Mouse (Mus musculus) kidney, postnatal 36 days (tissue): ENCODE results near the gene 9030025P20Rik.
"Not testable (repeated sequence)": the region's sequence is repeated elsewhere in the genome, so short reads cannot be mapped to it uniquely, and the experiment has no call there.

Source experiments
- DNase-seq, 2 experiments: peaks; one replicate each; pipeline ENCODE4 v3.0.0; 2021 to 2022; ENCODE audit warnings: mixed read lengths in 2 of 2

9030025P20Rik gene

DNA sequence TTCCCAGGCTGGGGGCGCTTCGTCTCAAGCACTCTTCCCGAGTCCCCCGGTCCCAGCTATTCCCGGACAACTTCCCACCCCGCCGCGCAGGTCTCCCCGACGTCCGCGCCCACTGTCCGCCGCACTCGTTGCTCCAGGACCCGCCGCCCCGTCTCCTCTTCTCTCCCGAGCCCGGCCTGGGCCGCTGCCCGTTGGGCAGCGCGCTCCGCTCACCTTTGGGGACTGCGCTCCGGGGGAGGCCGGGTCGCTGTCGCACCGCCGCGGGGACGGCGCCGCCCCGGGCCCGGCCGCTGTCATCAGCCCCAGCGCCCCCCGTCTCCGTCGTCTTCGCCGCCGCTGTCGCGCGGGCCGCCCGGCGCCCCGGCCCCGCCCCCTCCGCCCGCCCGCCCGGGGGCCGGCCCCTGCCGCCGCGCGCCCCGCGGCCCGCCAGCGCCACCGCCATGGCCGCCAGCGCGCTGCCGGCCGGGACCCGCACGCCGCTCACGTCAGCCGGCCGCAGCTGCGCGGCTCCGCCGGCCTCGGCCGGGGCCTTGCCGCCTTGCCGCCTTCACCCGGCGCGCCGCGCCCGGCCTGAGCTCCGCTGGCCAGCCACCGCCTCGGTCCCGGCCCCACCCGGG lies 14.4 kb downstream of the 9030025P20Rik start:
- not testable (repeated sequence) for DNase-seq

DNA sequence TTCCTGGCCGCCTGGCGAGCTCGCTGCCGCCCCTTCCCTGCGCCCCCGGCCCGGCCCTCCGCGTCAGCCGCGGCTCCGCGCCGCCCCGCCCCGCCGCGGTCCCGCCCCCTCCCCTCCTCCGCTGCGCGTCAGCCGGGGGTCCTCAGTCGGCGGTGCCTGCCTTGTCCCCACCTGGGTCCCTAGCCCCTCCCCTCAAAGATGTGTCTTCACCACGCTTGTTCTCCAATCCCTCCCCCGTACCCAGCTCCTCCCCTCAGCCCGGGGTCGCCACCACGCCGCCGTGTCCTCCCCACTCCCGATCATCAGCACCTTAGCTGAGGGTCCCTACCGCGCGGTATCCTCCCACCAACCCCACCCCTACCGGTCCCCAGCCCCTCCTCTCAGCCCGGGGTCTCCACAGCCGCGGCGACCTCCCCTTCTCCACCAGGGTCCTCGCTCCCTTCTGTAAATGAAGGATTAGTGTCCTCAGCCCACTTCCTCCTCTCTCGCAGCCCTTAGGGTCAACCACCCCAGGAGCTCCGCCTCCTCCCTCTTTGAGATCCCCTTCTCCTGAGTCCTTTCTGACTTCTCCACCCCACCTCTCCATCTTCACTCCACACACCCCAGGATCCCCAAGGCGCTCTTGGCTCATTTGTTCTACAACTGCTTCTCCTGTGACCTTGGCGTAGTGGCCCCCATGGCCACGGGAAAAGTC lies 15.0 kb downstream of the 9030025P20Rik start:
- DNase-seq, result not testable (repeated sequence)

DNA sequence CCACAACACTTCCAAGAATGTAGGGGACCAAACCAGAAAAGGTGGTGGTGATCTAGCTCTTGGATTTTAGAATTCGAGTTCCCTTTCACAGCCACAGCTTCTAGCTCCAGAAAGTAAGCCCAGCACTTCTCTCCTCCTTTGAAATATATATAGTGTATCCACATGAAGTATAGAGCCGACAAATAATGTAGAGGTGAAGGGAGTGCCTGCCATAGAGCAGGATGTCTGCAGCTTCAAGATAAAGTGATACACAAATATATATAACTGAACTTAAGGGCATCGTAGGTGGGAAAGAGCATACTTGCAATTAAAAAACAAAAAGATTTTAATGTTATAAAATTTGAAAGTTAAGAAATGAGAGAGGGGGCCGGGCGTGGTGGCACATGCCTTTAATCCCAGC lies 15.9 kb downstream of the 9030025P20Rik start:
- not testable (repeated sequence) for DNase-seq

DNA sequence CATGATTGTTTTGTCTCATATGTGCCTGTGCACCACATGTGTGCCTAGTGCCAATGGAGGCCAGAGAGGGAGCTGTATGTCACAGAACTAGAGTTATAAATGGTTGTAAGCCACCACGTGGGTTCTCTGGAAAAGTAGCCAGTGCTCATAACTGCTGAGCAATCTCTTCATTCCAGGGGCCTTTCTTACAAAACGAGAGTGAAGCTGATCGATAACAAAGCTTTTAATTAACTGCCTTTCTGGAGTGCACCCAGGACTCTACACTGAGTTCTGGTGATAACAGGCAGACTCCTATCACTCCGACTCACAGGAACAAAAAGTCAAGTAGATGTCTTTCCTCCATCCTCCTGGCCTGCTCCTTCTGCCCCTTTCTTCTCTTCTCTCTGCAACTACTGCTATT lies 21.8 kb downstream of the 9030025P20Rik start:
- not testable (repeated sequence) for DNase-seq

DNA sequence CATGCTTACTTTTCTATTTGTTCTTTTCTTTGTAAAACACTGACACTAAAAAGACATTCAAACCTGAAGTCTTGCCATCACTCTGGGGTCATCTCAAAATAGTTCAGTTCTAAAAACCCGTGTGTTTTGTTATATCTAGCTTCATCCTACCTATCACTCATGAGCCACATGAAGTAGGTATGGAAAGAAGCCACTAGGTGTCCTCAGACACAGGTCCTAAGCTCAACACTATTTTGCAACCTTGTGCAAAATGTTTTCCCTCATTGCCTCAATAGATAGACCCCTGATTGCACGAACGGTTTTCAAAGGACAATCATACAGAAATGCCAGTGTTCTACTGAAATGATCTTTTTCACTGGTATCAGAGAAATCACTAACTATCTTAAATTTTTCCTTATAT lies 30.8 kb downstream of the 9030025P20Rik start:
- DNase-seq, result not testable (repeated sequence)

DNA sequence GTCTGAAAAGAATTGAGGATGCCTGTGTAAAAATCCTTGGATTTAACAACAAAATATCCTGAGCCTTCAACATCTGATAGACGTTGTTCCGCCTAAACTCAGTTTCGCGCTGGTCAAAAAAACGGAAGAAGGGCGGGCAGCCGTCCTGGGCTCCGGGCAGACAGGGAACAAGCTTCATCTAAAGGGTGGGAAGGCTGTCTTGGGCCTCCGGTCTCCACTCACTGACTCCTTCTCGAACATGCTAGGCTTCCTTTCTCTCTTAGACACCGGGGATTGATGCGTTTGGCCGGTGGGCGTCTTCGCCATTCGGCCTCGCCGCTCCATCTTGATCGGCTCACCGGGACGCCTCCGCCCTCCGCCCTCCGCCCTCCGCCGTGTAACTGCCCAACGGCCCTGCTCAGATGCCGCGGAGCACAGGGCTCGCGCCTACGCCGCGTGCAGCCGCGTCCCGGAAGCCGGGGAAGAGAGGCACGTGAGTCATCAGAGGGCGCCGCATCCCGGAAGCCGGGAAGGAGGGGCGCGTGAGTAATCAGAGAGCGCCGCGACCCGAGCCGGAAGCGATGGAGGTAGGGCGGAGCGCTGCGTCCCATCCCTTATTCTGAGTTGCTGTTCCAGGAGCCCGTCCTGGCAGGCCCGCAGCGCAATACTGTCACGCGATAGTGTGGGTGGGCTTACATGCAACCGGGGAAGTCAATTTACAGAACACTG lies 31.6 kb downstream of the 9030025P20Rik start, which contains the start of gene Gm3435:
Gene Gm3435, plus strand, starts transcription at position 471 of the 708 bp plus-strand sequence.
- not testable (repeated sequence) for DNase-seq

DNA sequence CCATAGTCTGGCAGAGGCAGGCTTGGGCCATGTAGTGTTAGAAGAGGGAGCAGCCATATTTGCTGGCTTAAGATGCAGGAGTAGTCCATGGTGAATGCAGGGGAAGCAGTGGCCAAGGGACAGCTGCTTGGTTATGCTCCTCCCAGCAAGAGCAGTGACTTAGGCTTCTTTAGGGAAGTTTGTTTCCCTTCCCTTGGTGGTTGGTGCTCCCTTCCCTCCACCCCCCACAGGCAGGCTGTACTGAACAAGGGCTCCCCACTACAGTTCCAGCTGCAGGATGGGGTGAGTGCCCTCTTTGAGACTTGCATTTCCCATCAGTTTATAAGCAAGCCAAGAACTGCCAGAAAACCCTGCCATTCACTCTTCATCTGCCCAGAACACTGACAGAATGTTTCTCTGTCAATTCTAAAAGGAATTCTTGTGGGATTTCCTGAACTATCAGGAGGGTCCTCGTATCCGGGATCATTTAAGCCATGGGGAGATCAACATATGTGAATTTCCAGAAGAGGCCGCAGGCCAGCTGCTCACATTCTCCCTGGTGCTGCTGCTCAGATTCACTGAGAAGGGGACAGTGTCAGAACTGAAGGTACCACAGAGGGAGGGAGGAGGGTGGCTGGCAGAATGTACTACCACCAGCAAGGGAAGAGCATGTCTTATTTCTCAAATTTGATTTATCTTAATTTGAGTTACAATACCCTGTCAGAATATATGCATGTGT lies 43.4 kb downstream of the 9030025P20Rik start:
- peak in 1 of 2 experiments; percentile 17 for DNase-seq

DNA sequence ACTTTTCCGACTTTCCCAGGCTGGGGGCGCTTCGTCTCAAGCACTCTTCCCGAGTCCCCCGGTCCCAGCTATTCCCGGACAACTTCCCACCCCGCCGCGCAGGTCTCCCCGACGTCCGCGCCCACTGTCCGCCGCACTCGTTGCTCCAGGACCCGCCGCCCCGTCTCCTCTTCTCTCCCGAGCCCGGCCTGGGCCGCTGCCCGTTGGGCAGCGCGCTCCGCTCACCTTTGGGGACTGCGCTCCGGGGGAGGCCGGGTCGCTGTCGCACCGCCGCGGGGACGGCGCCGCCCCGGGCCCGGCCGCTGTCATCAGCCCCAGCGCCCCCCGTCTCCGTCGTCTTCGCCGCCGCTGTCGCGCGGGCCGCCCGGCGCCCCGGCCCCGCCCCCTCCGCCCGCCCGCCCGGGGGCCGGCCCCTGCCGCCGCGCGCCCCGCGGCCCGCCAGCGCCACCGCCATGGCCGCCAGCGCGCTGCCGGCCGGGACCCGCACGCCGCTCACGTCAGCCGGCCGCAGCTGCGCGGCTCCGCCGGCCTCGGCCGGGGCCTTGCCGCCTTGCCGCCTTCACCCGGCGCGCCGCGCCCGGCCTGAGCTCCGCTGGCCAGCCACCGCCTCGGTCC lies 45.7 kb downstream of the 9030025P20Rik start:
- not testable (repeated sequence) for DNase-seq

DNA sequence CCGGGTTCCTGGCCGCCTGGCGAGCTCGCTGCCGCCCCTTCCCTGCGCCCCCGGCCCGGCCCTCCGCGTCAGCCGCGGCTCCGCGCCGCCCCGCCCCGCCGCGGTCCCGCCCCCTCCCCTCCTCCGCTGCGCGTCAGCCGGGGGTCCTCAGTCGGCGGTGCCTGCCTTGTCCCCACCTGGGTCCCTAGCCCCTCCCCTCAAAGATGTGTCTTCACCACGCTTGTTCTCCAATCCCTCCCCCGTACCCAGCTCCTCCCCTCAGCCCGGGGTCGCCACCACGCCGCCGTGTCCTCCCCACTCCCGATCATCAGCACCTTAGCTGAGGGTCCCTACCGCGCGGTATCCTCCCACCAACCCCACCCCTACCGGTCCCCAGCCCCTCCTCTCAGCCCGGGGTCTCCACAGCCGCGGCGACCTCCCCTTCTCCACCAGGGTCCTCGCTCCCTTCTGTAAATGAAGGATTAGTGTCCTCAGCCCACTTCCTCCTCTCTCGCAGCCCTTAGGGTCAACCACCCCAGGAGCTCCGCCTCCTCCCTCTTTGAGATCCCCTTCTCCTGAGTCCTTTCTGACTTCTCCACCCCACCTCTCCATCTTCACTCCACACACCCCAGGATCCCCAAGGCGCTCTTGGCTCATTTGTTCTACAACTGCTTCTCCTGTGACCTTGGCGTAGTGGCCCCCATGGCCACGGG lies 46.4 kb downstream of the 9030025P20Rik start:
- not testable (repeated sequence) for DNase-seq

DNA sequence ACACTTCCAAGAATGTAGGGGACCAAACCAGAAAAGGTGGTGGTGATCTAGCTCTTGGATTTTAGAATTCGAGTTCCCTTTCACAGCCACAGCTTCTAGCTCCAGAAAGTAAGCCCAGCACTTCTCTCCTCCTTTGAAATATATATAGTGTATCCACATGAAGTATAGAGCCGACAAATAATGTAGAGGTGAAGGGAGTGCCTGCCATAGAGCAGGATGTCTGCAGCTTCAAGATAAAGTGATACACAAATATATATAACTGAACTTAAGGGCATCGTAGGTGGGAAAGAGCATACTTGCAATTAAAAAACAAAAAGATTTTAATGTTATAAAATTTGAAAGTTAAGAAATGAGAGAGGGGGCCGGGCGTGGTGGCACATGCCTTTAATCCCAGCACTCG lies 47.2 kb downstream of the 9030025P20Rik start:
- DNase-seq, result not testable (repeated sequence)

DNA sequence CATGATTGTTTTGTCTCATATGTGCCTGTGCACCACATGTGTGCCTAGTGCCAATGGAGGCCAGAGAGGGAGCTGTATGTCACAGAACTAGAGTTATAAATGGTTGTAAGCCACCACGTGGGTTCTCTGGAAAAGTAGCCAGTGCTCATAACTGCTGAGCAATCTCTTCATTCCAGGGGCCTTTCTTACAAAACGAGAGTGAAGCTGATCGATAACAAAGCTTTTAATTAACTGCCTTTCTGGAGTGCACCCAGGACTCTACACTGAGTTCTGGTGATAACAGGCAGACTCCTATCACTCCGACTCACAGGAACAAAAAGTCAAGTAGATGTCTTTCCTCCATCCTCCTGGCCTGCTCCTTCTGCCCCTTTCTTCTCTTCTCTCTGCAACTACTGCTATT lies 53.1 kb downstream of the 9030025P20Rik start:
- DNase-seq, result not testable (repeated sequence)

DNA sequence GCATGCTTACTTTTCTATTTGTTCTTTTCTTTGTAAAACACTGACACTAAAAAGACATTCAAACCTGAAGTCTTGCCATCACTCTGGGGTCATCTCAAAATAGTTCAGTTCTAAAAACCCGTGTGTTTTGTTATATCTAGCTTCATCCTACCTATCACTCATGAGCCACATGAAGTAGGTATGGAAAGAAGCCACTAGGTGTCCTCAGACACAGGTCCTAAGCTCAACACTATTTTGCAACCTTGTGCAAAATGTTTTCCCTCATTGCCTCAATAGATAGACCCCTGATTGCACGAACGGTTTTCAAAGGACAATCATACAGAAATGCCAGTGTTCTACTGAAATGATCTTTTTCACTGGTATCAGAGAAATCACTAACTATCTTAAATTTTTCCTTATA lies 62.2 kb downstream of the 9030025P20Rik start:
- DNase-seq, result not testable (repeated sequence)
